Mouse (Mus musculus): ENCODE data around the gene Nedd9.
A peak's percentile ranks its signal among the peaks of the same experiment; 100 is the strongest.

Gene Nedd9

DNA sequence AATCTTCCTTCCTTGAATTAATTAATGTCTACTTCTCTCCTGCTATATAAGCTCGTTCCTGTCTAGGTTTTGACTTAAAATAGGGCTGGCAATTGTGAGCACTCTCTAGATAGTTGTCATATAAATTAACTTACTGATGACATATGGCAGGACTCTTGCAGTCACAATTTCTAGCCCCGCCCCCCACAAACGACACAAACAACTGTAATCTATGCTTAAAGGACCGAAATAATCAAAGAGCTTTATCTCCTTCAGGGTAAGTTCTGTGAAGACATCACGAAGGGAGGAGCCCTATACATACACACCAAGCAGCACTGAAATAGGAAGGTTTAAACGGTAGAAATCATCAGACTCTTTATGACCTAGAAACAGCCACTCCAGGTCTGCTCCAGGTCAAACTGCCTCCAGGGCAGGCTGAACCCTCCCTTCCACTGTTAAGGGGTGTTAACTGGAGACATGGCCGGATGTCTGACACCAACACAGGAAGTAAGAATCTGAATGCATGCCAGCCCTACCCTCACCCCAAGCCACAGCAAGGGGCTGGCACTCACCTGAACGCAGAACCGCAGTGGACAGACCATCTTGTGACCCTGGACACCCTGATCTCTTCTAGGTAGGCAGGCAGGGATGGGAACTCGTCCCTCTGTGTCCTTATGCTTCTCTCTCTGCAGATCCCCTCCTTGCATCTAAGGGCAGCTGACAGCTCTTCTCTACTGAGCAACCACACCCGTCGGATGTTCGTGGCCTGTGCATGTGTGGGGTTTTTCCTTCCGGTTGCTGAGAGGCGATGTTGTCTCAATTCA lies at the start of gene Nedd9:
Gene Nedd9, minus strand, starts transcription at position 757 of the 803 bp plus-strand sequence.
- peak; percentile 89 for DNase-seq (ENCODE audit: low read depth, low spot score)

DNA sequence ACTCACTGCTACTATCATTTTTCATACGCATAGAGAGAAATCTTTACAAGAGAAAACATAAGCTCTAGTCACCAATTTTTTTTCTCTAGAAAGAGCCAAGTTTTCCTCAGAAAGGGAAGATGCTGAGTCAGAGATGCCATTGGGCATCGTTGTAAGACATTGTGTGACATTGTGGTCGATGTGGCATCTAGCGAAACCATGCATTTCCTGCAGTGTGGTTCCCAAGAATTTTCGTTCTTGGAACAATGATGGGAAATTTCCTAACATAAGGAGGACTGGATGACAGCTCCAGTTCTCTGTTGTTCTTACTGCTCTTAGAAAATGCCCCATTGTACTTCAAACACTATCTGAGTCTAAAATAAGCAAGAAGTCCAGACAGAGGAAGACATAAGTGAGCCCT lies 45.5 kb upstream of the Nedd9 start:
- no peak for DNase-seq (ENCODE audit: low read depth, low spot score)

DNA sequence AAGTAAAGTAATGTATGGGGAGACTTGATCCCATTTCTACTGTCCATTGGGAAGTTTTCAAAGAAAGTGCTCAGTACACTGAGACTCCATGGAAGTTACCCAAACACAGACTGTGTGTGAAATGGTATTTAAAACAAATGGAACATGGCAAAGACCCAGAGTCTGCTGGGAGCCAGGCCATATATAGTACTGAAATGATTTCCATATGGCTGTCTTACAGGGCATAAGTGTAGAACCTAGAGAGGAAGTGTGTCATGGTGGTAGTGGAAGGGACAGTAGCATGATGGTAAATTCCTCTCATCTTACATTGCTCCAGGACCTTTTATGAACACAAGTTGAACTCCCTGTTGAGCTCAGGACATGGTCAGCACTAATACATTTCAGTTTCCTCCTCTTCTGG lies 43.2 kb upstream of the Nedd9 start:
- DNase-seq (ENCODE audit: low read depth, low spot score), result no peak

DNA sequence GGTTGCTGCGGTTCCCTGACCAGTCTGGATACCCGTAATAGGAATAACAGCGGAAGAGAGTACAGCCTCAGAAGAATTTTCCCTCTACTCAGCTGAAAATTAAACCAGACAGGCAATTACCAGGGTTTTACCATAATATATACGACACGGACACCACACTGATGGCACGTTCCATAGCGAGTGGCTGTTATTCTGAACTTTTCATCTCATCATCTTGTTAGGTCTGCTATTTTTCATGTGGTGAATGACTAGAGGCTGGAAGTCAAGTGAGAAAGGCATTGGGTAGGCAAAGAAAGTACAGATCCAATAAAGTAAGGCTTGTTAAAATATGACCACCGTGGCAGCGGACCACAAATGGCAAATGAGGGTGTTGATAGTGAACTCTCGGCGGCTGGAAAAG lies 37.0 kb upstream of the Nedd9 start:
- no peak for DNase-seq (ENCODE audit: low read depth, low spot score)

DNA sequence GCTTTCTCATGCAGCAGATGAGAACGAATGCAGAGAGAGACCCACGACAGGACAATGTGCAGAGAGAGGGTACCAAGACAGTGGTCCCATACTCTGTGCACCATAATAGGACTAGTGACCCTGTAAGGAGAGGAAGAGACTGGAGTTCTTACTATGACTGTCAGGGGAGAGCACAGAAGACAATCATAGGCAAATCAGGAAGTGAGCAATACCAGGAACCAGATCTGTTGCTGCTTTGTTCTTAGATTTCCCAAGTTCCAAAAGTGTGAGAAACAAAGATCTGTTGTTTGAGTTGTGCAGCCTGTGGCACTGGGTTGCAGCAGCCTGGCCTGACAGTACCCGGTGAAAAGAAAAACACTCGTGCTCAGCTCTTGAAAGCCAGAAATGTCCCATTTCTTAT lies 34.1 kb upstream of the Nedd9 start:
- no peak for DNase-seq (ENCODE audit: low read depth, low spot score)

DNA sequence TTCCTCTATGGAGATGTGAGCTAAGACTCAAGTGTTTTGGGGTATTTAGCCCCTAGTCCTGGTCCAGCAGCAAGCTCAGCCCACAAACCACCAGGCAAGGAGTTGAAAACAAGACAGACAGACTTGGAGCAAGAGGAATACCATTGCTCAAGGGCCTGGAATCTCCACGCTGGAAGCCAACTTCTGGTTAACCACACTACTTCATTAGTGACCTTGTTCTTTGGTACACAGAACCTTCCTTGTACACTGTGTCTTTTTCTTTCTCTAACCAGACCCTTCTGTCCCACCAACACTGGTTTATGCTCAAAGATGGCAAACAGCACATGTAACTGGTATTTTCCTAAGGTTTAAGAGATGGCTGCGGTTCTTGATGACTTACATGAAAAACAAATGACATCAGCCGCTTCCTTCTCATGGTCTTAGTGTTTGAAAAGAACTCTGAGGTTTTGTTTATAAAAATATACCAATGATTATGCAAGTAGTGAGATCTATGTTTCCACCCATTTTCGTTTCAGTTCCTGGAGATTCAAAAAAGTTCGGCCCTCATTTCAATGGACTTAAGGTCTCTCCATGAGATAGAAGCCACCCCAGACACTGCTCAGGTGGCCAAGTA lies 33.5 kb upstream of the Nedd9 start:
- DNase-seq (ENCODE audit: low read depth, low spot score), result no peak

DNA sequence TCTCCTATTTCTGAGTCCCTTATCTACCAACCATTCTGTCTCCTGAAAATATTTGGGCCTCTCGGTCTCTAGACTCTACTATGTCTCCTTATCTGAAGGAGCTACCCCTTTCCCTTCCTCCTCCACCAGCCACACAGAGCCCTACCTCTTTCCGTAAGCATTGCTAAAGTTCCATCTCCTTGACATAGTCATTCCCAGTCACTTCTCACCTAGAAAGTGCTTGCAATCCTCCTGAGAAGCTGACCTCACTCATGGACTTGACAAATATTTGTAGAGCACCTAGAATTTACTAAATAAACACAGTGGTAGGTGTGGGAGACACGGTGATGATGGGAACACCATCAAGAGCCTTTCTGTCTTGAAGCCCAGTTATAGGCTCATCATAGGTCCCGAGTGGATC lies 32.6 kb upstream of the Nedd9 start:
- no peak for DNase-seq (ENCODE audit: low read depth, low spot score)

DNA sequence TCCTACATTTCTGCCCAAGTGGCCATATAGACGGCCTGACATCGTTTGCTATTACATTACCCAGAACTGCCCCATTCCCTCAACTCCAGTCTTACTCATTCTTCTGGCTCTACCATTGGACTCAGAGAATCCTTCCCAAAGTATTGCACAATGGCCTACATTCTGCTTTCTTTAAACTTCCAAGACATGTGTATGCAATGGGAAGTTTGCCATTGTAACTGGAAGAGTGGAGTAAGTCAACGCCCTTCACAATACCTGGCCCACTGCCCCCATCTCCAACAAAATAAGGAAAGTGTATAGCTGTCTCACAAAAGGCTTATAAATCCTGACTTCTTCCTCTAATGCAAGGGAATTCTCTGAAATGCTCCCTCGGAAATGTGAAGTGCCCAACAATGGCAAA lies 30.0 kb upstream of the Nedd9 start:
- no peak for DNase-seq (ENCODE audit: low read depth, low spot score)

DNA sequence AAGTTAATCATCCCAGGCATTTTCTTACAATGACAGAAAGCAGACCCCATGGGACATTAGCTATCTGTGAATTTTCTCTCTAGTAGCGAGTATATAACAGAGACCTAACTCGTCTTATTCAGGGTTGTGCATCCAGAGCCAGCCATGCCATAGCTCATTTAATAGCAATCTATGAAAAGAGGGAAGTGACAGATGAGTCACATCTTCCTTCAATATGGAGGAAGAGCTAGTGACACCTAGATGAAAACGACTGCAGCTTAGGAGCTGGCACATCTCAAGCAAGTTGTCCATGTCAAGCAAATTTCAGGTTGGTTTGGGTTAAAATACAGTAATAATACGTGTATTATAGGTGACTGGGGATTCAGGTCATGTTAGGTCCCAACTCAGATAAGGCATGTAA lies 28.6 kb upstream of the Nedd9 start:
- no peak for DNase-seq (ENCODE audit: low read depth, low spot score)

DNA sequence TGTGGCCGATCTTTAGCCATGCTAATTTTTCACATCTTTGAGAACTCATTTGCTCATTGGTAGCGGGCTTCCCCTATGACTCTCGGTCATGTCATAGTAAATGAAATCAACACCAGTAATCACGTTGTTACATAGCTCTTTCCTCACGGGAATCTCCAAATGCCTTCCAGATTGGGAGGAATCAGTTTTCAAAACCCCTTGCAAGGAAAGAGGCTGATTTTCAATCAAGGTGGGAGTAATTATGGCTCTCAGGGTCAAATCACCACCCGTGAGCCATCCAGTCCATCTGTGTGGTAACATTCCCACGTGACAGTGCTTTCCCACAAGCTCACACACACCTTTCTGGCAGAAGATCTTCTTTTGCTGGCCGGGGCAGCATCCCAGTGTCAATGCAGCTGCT lies 27.8 kb upstream of the Nedd9 start:
- DNase-seq (ENCODE audit: low read depth, low spot score), result no peak

DNA sequence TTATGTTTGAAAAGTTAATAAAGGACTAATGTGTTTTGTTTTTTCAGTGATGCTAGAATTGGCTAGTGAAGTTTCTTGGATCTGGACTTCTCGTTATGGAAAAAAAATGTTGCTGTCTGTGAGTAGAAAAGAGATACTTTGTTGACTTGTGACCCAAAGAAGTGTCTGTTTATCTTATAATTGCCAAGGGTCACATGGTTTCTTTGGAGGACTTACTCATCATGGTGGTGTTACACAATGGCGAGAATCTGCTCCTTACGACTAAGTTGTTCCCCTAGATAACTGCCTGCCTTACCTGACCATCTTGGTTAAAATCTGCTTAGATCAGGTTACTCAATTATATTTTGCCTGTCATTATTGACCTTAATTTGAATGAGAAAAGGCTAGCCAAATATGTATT lies 26.3 kb upstream of the Nedd9 start:
- DNase-seq (ENCODE audit: low read depth, low spot score), result no peak

DNA sequence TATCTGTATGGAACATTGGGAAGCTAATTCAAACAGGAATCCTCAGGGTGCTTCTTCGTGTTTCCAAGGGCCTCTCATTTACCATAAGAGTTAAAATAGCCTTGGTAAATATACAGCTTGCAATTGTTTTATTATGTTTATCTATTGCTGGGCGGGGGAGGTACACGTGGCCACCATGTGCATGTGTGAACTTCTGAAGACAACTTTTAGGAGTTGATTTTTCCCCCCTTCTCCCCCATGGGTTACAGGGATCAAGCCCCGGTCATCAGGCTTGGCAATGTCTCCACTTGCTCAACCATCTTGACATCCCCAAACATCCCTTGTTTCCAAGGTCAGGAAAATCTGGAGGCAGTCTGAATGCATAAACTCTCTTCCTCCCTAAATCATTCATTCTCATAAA lies 25.1 kb upstream of the Nedd9 start:
- no peak for DNase-seq (ENCODE audit: low read depth, low spot score)

DNA sequence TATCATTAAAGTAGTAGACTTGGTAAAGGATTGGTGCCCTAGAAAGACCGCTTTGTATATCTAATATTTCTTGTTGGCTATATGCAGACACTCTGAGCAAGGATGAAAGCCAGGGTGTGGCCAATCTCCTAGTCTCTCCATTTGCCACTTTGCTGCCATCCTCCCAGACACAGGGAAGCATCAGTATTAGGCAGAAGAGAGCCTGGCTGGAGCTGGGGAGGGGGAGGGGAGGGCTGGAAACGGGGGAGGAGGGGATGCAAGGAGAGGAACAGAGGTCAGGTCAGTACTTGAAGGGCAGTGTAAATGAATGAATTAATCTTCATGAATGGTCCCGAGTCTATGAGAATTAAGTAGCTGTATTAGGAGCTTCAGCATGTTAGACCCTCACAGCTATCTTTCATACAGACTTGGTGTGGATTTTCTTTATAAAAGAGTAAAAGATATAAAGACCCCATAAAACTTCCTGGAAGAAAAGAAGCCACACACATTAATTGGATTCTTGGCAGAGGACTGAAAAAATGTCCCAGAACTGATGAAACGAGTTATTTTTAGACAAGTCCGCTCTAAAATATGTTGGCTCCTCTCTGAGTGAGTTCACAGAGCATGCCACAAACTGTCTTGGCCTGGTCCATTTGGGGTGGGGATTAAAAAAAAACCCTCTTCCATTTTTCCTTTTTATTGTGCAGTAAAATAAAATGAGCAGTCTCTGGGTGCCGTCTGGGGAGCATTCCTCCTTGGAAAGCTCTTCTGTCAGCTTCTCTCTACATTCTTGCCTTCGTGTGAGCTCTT lies 23.7 kb upstream of the Nedd9 start:
- DNase-seq (ENCODE audit: low read depth, low spot score), result no peak

DNA sequence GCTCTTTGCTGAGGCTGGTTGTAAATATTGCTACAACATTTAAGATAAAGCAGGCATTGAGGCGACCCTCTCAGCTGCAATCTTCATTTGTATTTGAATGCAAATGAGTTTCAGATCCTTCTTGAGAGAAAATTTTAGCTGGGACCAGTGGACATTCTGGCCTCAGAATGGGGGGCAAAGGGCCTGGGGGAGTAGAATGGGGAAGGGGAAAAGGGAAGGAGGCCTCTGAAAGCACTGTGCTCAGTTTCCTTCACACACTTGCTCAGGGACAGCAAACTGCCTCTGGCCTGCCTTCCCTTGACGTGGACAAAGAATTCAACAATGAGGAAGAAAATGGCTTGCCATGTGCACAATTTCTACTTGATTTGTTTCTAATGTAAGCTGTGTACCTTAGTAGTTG lies 18.4 kb upstream of the Nedd9 start:
- no peak for DNase-seq (ENCODE audit: low read depth, low spot score)

DNA sequence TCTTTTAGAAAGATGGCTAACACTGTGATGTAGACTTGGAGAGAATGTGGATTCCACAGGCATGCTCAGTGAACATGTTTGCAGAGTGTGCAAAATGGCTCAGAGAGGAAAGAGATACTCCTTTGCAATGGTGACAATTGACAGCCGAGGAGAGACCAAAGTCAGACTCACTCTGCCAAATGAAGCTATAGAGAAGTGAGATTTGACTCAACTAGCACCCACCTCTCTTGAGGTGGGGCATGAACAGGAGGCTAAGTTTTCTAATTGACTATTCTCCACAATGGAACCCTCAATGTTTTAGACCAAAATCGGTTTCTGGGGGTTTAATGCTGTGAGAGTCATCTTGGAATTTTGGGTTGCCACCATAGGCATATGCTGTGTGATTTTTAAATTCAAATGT lies 17.8 kb upstream of the Nedd9 start:
- DNase-seq (ENCODE audit: low read depth, low spot score), result no peak

DNA sequence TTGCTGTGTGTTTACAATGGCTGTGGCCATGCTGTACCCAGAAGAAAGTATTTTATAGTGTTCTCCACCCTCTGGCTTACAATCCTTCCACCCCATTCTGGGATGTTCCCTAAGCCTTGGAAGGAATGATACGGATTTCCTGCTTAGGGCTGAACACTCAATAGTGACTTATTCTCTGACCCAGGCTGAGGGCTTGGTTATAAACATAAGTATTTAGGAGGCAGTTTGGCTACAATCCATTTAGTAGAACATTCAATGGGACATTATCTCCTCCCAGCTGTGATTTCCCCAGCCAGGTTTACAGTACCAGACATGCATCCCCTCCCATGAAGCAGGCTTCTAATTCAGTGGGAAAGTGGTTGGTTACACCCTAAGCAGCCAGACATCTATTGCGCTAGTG lies 17.3 kb upstream of the Nedd9 start:
- no peak for DNase-seq (ENCODE audit: low read depth, low spot score)

DNA sequence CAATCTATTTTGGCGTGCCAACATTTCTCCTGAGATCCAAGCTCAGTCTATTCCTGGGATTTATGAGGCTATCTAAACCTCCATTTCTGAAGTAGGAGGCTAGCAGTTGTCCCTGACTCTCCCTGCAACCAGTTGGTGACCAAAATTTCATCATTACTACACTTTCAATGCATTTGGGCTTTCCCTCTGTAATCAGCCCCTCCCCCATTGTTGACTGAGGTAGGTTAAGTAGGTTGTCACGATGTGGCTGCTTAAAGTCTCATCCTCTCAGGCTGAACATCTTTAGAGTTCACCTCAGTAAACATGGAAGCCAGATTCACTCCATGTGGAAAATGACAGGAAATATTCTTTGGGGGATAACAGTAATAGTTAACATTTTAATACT lies 15.7 kb upstream of the Nedd9 start:
- peak; percentile 49 for DNase-seq (ENCODE audit: low read depth, low spot score)

DNA sequence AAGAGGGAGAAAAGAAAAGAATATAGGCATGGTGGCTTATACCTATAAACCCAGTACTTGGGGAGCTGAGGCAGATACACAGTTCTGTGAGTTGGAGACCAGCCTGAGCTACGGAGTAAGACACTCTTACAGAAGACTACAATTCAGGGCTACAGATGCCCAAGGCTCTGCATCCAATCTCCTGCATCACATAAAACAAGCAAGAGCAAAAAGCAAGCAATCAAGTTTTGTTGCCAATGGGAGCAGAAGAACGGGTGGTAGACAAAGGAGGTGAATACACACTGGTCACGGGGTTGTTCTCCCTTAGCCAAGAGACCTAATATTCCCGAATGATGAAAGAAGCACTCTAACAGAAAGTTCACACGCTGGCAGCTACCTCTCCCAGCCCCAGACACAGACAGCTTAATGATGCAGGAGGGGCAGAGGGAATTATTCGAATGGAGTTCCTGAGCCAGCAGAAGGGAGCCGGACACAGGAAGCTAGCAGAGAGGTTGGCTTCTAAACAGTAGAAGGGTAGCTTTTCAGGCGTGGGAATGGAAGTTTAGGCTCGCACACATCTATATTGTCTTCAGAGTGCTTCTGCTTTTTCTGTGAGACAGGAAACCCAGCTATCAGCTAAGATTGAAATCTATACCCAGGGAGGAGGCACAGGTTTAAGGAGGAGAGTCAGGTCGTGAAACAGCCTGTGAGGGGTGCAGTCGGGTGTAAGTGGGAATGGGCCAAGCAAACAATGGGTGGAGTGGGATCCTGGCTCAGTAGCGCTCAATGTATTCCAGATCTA lies 15.2 kb upstream of the Nedd9 start:
- DNase-seq (ENCODE audit: low read depth, low spot score), result peak; percentile 33

DNA sequence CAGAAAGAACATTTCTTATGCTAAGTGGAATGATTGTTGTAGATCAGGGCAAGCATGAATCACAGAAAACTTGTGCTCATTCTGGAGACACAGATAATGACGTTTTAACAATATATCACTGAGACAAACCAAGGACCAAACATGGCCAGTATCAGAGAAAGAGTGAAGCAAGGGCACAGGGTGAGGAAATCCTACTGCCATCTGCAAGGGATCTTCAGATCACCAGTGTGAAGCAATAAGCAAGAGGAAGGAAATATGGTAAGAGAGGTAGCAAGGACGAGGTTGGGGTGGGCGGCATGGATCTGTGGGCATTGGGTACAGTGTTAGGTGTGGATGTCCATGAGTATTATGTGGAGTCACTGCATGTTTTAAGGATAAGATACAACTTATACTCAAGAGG lies 13.6 kb upstream of the Nedd9 start:
- no peak for DNase-seq (ENCODE audit: low read depth, low spot score)

DNA sequence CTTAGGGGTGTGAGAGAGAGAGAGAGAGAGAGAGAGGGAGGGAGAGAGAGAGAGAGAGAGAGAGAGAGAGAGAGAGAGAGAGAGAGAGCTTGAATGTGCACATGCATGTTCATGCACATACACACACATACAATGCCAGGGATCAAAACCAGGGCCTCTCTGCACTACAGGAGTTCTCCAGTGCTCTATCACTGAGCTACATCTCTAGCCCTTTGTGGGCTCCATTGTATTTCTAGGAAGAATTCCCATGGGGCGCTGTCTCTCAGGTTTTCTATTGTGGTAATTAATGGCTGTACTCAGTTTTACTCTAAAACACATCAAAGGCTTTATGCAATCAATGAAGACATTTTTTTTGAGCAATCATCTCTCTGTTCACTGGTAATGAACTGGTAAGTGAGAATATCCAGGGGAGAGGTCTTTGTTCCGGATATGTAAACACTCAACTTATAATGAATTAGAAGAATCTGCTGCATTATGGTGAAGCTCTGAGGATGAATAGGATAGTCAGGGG lies 11.5 kb upstream of the Nedd9 start:
- DNase-seq (ENCODE audit: low read depth, low spot score), result no peak

DNA sequence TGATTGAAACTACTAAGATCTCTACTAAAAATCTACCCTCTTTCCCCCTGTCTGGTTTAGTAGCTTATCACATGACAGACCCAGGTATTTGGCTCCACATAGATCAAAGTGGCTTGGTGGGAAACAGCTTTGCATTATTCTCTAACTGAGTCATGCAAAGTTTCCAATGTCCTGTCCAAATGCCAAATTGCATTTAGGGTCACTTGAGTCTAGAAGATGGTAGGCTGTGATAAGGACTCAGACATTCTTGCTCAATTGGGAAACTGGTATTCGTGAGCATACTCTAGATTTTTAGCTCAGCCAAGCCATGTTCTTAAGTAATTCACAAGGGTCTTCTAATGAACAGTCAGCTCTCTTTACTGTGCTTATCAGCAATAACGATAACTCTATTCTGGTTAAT lies 7.5 kb upstream of the Nedd9 start:
- no peak for DNase-seq (ENCODE audit: low read depth, low spot score)
